ENCODE assay signal across 16 mouse cellular contexts in the genomic region with DNA sequence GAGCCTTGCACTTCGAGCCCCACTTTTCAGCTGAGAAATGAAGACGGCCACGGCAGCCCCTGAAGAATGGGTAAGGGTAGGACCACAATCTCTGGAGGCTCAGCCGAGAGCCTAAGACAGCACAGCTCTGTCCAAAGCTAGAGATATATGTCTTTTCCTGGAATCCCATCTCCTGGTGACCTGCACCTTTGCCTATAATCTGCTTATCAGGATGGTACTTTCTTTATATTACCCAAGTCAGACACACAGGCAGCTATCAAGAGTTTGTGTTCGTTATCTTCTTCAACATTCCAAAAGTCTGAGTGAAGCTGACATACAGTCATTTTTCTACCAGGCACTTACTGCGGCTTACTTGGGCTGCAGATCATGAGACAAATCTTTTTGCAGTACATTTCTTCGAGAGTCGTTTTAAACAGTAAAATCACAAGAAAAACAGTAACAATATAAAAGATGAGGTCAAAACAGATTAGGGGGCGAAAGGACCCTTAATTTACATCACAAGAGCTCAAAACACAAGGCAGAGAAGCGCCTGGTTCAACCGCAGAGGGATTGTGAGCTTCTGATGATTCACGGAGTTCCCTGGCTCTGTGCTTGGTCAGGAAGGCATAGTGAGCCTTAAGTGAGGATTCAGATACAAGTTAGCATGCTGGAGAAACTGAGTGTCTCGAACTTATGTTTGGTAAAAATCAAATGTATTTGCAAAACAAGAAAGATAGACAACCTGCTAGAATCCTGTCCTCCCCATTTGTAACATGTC. TPM values are rescaled to one million over a fixed set of nuclear protein-coding genes. Genes with fewer than 3 reads are reported as not detected.
DNase-seq lines count a peak whose midpoint lies in the region; ATAC-seq and TF ChIP-seq lines count a peak whose summit lies in the region.
"Had no signal": no experiment of that assay in that cellular context is flagged by ENCODE, and none has a peak within 500 bp of the region (broad histone marks: within the 10 kb centered on the region; RNA-seq: fewer than 3 reads in every experiment).

No protein-coding gene starts in this region.

- TF ChIP-seq POLR2A in thymus, adult 2 months (IDR thresholded peaks at IDR 0.05; ENCODE audit: control insufficient read depth, extremely low read depth, insufficient read depth, low read length, poor library complexity): no peak

- peaks cover 43% of the 10 kb centered on the region for H3K4me1 ChIP-seq in kidney, embryonic 15.5 days
- H3K4me1 ChIP-seq in limb, embryonic 10.5 days: peaks cover 49% of the 10 kb centered on the region
- peaks cover 20% of the 10 kb centered on the region for H3K4me1 ChIP-seq in thymus, adult 2 months (replicated peaks; ENCODE audit: control insufficient read depth, insufficient read depth, low read length)

- intact Hi-C loops in gastrocnemius, adult 2 months (cut with DNase I): no loop called here

- WGBS in kidney, embryonic 15.5 days: 58% methylated on average over 13 of the region's 13 CpGs
- 56% methylated on average over 13 of the region's 13 CpGs for WGBS in limb, embryonic 10.5 days
- 96% methylated on average over 13 of the region's 13 CpGs for WGBS in thymus, adult 2 months

- no peak for ATAC-seq in kidney, embryonic 15.5 days (replicated peaks; ENCODE audit: low FRiP score)
- ATAC-seq: Patski had no signal

- TF ChIP-seq CTCF in gastrocnemius, adult 2 months (IDR thresholded peaks at IDR 0.05): no peak
- TF ChIP-seq CTCF in thymus, adult 2 months (IDR thresholded peaks at IDR 0.05; ENCODE audit: borderline replicate concordance, control insufficient read depth, extremely low read depth, insufficient read depth, low read length, poor library complexity): no peak

- H3K9me3 ChIP-seq in kidney, embryonic 15.5 days (replicated peaks): no peaks in the 10 kb centered on the region
- no peaks in the 10 kb centered on the region for H3K9me3 ChIP-seq in limb, embryonic 10.5 days (replicated peaks)

- no peaks in the 10 kb centered on the region for H3K27me3 ChIP-seq in kidney, embryonic 15.5 days
- H3K27me3 ChIP-seq in limb, embryonic 10.5 days (ENCODE audit: low read depth, poor library complexity, severe bottlenecking): no peaks in the 10 kb centered on the region
- no peaks in the 10 kb centered on the region for H3K27me3 ChIP-seq in thymus, adult 2 months (ENCODE audit: control insufficient read depth, insufficient read depth, low read length)
- H3K27me3 ChIP-seq: Patski had no signal

- no peak for DNase-seq in gastrocnemius, adult 2 months
- DNase-seq in gastrocnemius, postnatal 25 days: no peak
- DNase-seq in kidney, adult 9 months: no peak
- DNase-seq in ES-CJ7 (ENCODE audit: low read depth, low spot score): peak; percentile 71
- DNase-seq in limb, embryonic 10.5 days (ENCODE audit: low spot score): no peak
- DNase-seq in adrenal gland, postnatal 10 days: no peak
- no peak for DNase-seq in thymus, adult 2 months
- DNase-seq: B cell, adult 2 months; cerebellum, adult 11 months; embryo, embryonic 11 days; kidney, postnatal 25 days; lung, postnatal 36 days; thymus, postnatal 25 days had no signal

- no peaks in the 10 kb centered on the region for H3K36me3 ChIP-seq in kidney, embryonic 15.5 days
- H3K36me3 ChIP-seq in limb, embryonic 10.5 days: no peaks in the 10 kb centered on the region
- H3K36me3 ChIP-seq in thymus, adult 2 months (ENCODE audit: control insufficient read depth, insufficient read depth, low read length): no peaks in the 10 kb centered on the region

- no peak overlapping the region for H3K4me2 ChIP-seq in kidney, embryonic 15.5 days
- H3K4me2 ChIP-seq: hindbrain, embryonic 14.5 days had no signal

- H3K27ac ChIP-seq in gastrocnemius, adult 2 months: peak overlapping the region; percentile 10; the same call in 1 of the 2 replicates
- H3K27ac ChIP-seq in kidney, embryonic 15.5 days: peak overlapping the region; percentile 37; the same call in 1 of the 2 replicates
- H3K27ac ChIP-seq in limb, embryonic 10.5 days: peak overlapping the region; percentile 87; the same call in 1 of the 2 replicates
- no peak overlapping the region for H3K27ac ChIP-seq in thymus, adult 2 months (ENCODE audit: control insufficient read depth, insufficient read depth, low read length)
- H3K27ac ChIP-seq: hindbrain, embryonic 14.5 days had no signal

- no peak overlapping the region for H3K9ac ChIP-seq in kidney, embryonic 15.5 days
- H3K9ac ChIP-seq: hindbrain, embryonic 14.5 days had no signal

- H3K4me3 ChIP-seq in gastrocnemius, adult 2 months: no peak overlapping the region
- H3K4me3 ChIP-seq in kidney, embryonic 15.5 days (replicated peaks): no peak overlapping the region
- H3K4me3 ChIP-seq in limb, embryonic 10.5 days: no peak overlapping the region
- H3K4me3 ChIP-seq in thymus, adult 2 months (ENCODE audit: control insufficient read depth, insufficient read depth, low read length): no peak overlapping the region

RNA-seq across cellular contexts. Expression of a gene that starts 16.7 kb away (rescaled TPM):
- under 1 TPM; 0.61 to 0.81 TPM for total RNA-seq in gastrocnemius, adult 2 months (2021)
- total RNA-seq in gastrocnemius, postnatal 25 days (2021): 1 to 10 TPM in 1 of 2 experiments, under 1 TPM in 1; 0.94 to 2.5 TPM
- 14.3 and 15.4 TPM in 2 replicates for polyA plus RNA-seq in kidney, embryonic 15.5 days (2015; fragmentation: Nextera tagmentation; extraction: Ambion mirVana)
- polyA plus RNA-seq in limb, embryonic 10.5 days (2016; fragmentation: Nextera tagmentation; extraction: Ambion mirVana): 5.5 and 6.2 TPM in 2 replicates
- 10 to 100 TPM; 72.6 to 85.6 TPM for total RNA-seq in adrenal gland, postnatal 10 days (2021)
- polyA plus RNA-seq in thymus, adult 2 months (2012; rRNA removed): 0.78 and 1.0 TPM in 2 replicates

Comparison
In these comparisons a context has a peak if more than half of its experiments do, and no peak if none do; other contexts are left out.
1. RNA of a gene that starts 16.7 kb away (total RNA-seq): 72.6 to 85.6 TPM in adrenal gland, postnatal 10 days; 0.94 to 2.5 TPM in gastrocnemius, postnatal 25 days and 0.61 to 0.81 TPM in gastrocnemius, adult 2 months; every median in the first group is over 10 times any median in the second.